Mouse (Mus musculus) Patski (cell line): ENCODE measurements around the gene Aldh1a1. TPM values are rescaled to one million over a fixed set of nuclear protein-coding genes. Genes with fewer than 3 reads are reported as not detected.
A peak's percentile ranks its signal among the peaks of the same experiment; 100 is the strongest.

Source experiments
- ATAC-seq: fragments of 100-300 bp; one replicate; pipeline ENCODE4 v1.8.0; 2021
- CTCF ChIA-PET: fragments of 350-600 bp; sonication (Branson Sonifier 250); formaldehyde crosslinking; loops from one replicate; lab custom pipeline; 2022; ENCODE audit warnings: inconsistent platforms; lab: Charles Lee
- POLR2A ChIA-PET: fragments of 350-600 bp; sonication (Branson Sonifier 250); formaldehyde crosslinking; loops from one replicate; lab custom pipeline; 2022; ENCODE audit warnings: antibody characterized with exemption, inconsistent platforms; lab: Charles Lee
- DNase-seq: peaks from one replicate; pipeline ENCODE4 v3.0.0-alpha.2; 2011; ENCODE audit warnings: low read depth, low spot score
- H3K27me3 ChIP-seq: fragments of 371-371 bp; one replicate; pipeline ENCODE4 v1.5.1; 2021
- CTCF ChIP-seq: fragments of 100-300 bp; IDR thresholded peaks from one replicate; pipeline ENCODE4 v1.5.1; 2021
- in situ Hi-C: fragments of 300-500 bp; cut with MboI; formaldehyde crosslinking; loops from 3 replicates; pipeline ENCODE4 v1.11.1; 2018; ENCODE audit warnings: low pct_unique_long_range_greater_than_20kb, mixed read lengths
- polyA plus RNA-seq: library from polyadenylated mRNA; unstranded; gene quantifications from one replicate; pipeline ENCODE4 v1.2.3, GENCODE M21; 2021

Aldh1a1 gene
- polyA plus RNA-seq, 1 experiment from 2014 or later: 80.5 TPM

GRCm38 (mm10) chr19:20544941-20545340 lies 52.4 kb downstream of the Aldh1a1 start:
- ATAC-seq: no peak
- no peak for TF ChIP-seq CTCF
- in situ Hi-C loops: no loop called here
- DNase-seq: no peak
- CTCF ChIA-PET: no interaction called here
- POLR2A ChIA-PET: no interaction called here
- no peaks in the 10 kb centered on the region for H3K27me3 ChIP-seq

GRCm38 (mm10) chr19:20547025-20547424 lies 54.5 kb downstream of the Aldh1a1 start:
- ATAC-seq (no peak), DNase-seq (no peak)
- in situ Hi-C loops: no loop called here
- TF ChIP-seq CTCF: no peak
- POLR2A ChIA-PET: interaction anchor here (1.2 kb wide), 1 partner anchor 17 kb away, joined by 4 read pairs; no protein-coding TSS in a partner anchor
- CTCF ChIA-PET: interaction anchor here (1.0 to 1.3 kb wide), 3 partner anchors 32 to 77 kb away, joined by 3 read pairs; no protein-coding TSS in a partner anchor
- no peaks in the 10 kb centered on the region for H3K27me3 ChIP-seq

- ATAC-seq: no peak
- no peak for TF ChIP-seq CTCF
- CTCF ChIA-PET: interaction anchor here (1.1 kb wide), 1 partner anchor 8 kb away, joined by 3 read pairs; no protein-coding TSS in a partner anchor
Measured at GRCm38 (mm10) chr19:20549409-20549808, 56.9 kb downstream of the Aldh1a1 start.

GRCm38 (mm10) chr19:20555365-20555764 lies 62.9 kb downstream of the Aldh1a1 start:
- H3K27me3 ChIP-seq: no peaks in the 10 kb centered on the region
- ATAC-seq (no peak), DNase-seq (no peak)
- CTCF ChIA-PET: no interaction called here
- in situ Hi-C loops: no loop called here
- no peak for TF ChIP-seq CTCF
- POLR2A ChIA-PET: no interaction called here

More at GRCm38 (mm10) chr19:20549409-20549808, 56.9 kb downstream of the Aldh1a1 start:
- no peak for DNase-seq
- H3K27me3 ChIP-seq: no peaks in the 10 kb centered on the region
- POLR2A ChIA-PET: no interaction called here
- in situ Hi-C loops: no loop called here

- H3K27me3 ChIP-seq: no peaks in the 10 kb centered on the region
- TF ChIP-seq CTCF: no peak
- in situ Hi-C loops: no loop called here
- DNase-seq (no peak), ATAC-seq (no peak)
- POLR2A ChIA-PET: no interaction called here
- CTCF ChIA-PET: interaction anchor here (0.9 to 1.1 kb wide), 2 partner anchors 8 to 21 kb away, joined by 3 read pairs; no protein-coding TSS in a partner anchor
Measured at GRCm38 (mm10) chr19:20557211-20557610, 64.7 kb downstream of the Aldh1a1 start.

GRCm38 (mm10) chr19:20558069-20558468 lies 65.6 kb downstream of the Aldh1a1 start:
- no peaks in the 10 kb centered on the region for H3K27me3 ChIP-seq
- ChIA-PET CTCF (interaction anchor here (1.1 kb wide), 1 partner anchor 20 kb away, joined by 3 read pairs; no protein-coding TSS in a partner anchor), POLR2A (no interaction called here)
- ATAC-seq (no peak), DNase-seq (no peak)
- no peak for TF ChIP-seq CTCF
- in situ Hi-C loops: no loop called here

GRCm38 (mm10) chr19:20558544-20558943 lies 66.0 kb downstream of the Aldh1a1 start:
- no peak for DNase-seq
- ChIA-PET POLR2A (no interaction called here), CTCF (no interaction called here)
- in situ Hi-C loops: no loop called here
- no peaks in the 10 kb centered on the region for H3K27me3 ChIP-seq
- ATAC-seq: no peak
- no peak for TF ChIP-seq CTCF

- DNase-seq (no peak), ATAC-seq (peak; percentile 57)
- TF ChIP-seq CTCF: no peak
- POLR2A ChIA-PET: no interaction called here
- no peaks in the 10 kb centered on the region for H3K27me3 ChIP-seq
- CTCF ChIA-PET: no interaction called here
- in situ Hi-C loops: no loop called here
Measured at GRCm38 (mm10) chr19:20558952-20559351, 66.4 kb downstream of the Aldh1a1 start.

GRCm38 (mm10) chr19:20559952-20560351 lies 67.4 kb downstream of the Aldh1a1 start:
- in situ Hi-C loops: no loop called here
- H3K27me3 ChIP-seq: no peaks in the 10 kb centered on the region
- ChIA-PET CTCF (no interaction called here), POLR2A (no interaction called here)
- ATAC-seq (no peak), DNase-seq (no peak)
- TF ChIP-seq CTCF: no peak

GRCm38 (mm10) chr19:20562396-20562795 lies 69.9 kb downstream of the Aldh1a1 start:
- POLR2A ChIA-PET: no interaction called here
- in situ Hi-C loops: no loop called here
- TF ChIP-seq CTCF: no peak

GRCm38 (mm10) chr19:20566294-20566693 lies 73.8 kb downstream of the Aldh1a1 start:
- in situ Hi-C loops: no loop called here
- CTCF ChIA-PET: interaction anchor here (0.7 kb wide), 1 partner anchor 11 kb away, joined by 3 read pairs; no protein-coding TSS in a partner anchor
- H3K27me3 ChIP-seq: no peaks in the 10 kb centered on the region
- TF ChIP-seq CTCF: no peak
- POLR2A ChIA-PET: no interaction called here
- DNase-seq (no peak), ATAC-seq (no peak)

More at GRCm38 (mm10) chr19:20562396-20562795, 69.9 kb downstream of the Aldh1a1 start:
- no peaks in the 10 kb centered on the region for H3K27me3 ChIP-seq
- ATAC-seq (no peak), DNase-seq (no peak)
- CTCF ChIA-PET: interaction anchor here (0.7 to 1.6 kb wide), 4 partner anchors 14 to 1783 kb away, joined by 3 to 9 read pairs (median 3); no protein-coding TSS in a partner anchor
